Mouse (Mus musculus): ENCODE data around the gene Ddit4.

DNA sequence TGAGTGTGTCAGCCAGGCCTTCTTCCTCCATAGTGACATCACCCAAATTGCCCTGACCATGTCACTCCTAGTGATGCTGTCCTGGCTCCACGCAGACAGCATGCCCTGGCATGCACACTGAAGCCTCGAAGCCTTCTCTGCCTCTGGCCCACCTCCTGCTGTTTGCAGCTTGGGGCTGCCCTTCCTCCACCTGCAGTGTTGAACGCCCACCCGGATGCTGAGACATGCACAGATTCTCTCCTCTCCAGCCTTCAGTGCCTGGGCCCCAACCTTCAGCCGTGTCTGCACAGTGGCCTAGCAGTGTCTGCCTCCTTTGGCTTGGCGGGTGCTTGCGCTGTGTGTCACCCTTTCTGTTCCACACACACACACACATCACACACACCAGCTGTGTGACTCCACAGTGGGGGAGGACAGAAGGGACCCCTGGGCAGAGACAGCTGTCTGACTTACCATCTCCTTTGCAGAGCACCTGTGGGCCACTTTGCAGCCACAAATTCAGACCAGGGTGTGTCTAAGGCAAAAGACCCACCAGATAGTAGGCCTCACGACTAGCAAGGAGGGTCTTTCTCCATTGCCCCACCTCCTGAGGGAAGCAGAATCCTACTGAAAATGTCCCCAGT lies 49.5 kb downstream of the Ddit4 start:
- TF ChIP-seq CTCF (IDR thresholded peaks at IDR 0.05; ENCODE audit: low read depth) (no peak), EP300 (IDR thresholded peaks at IDR 0.05; ENCODE audit: low read depth) (no peak)
